Mouse (Mus musculus) cortical plate, adult 2 months (tissue): ENCODE data around the gene Ccdc38.

Experiments used
- CTCF ChIP-seq: fragments of 200-500 bp; IDR thresholded peaks from 2 replicates; pipeline ENCODE4 v1.5.1; 2011; ENCODE audit warnings: mild to moderate bottlenecking, control low read depth, low read length; ENCODE audit not compliant: insufficient read depth; ENCODE audit errors: extremely low read depth
- POLR2A ChIP-seq: fragments of 200-500 bp; IDR thresholded peaks from 2 replicates; pipeline ENCODE4 v1.6.1; 2011; ENCODE audit warnings: mild to moderate bottlenecking, low read length, control low read depth; ENCODE audit not compliant: insufficient read depth; ENCODE audit errors: extremely low read depth

DNA sequence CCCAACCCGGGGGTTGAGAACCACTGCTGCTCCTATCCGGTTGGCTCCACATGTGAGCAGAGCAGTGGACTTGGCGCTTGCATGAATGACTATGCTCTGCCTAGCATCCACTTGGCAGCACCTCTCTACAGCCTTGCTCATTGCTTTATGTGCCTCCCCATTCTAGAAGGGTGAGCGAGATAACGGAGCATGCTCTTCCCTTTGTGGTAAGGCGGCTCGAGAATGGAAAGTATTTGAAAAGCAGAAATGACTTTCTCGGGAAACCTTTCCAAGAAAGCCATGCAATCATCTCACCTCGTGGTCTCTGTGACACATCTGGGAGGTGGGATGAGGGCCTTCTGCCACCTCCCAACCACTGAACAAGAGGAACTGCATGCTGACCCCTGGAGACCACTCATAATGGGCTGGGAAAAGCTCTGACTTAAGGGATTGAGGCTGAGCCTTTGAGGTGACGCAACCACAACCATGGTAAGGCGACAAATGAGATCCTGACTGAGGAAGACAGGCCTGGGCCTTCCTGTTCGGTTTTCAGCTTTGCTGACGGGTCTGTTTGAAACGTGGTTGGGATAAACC is 24.2 kb downstream of the Ccdc38 start:
- TF ChIP-seq POLR2A (no peak), CTCF (no peak)
